Mouse (Mus musculus): ENCODE results near the gene Als2. TPM values are rescaled to one million over a fixed set of nuclear protein-coding genes. Genes with fewer than 3 reads are reported as not detected.

Gene Als2
- total and polyA plus RNA-seq, 3 experiments, result 13.4 to 41.0 (median 25.0) TPM

Other genes with a start within 250 kb of the Als2 start
- gene C2cd6, start 142.3 kb downstream of the Als2 start, total RNA-seq (2012; rRNA removed), result not detected in 2 replicates
- gene C2cd6, start 142.3 kb downstream of the Als2 start, total RNA-seq (2014; rRNA removed), result not detected in 2 replicates
- not detected in 2 replicates for gene C2cd6, start 142.3 kb downstream of the Als2 start, polyA plus RNA-seq (2012; ENCODE audit: insufficient read length, low read depth)
- gene Tmem237, start 116.8 kb downstream of the Als2 start, total RNA-seq (2012; rRNA removed), result 4.0 and 4.4 TPM in 2 replicates
- 8.5 and 10.3 TPM in 2 replicates for gene Tmem237, start 116.8 kb downstream of the Als2 start, total RNA-seq (2014; rRNA removed)
- gene Tmem237, start 116.8 kb downstream of the Als2 start, polyA plus RNA-seq (2012; ENCODE audit: insufficient read length, low read depth), result 6.0 and 8.2 TPM in 2 replicates
- 1.1 and 1.7 TPM in 2 replicates for gene Mpp4, start 73.8 kb downstream of the Als2 start, total RNA-seq (2012; rRNA removed)
- 0.79 and 1.1 TPM in 2 replicates for gene Mpp4, start 73.8 kb downstream of the Als2 start, total RNA-seq (2014; rRNA removed)
- 1.6 and 2.8 TPM in 2 replicates for gene Mpp4, start 73.8 kb downstream of the Als2 start, polyA plus RNA-seq (2012; ENCODE audit: insufficient read length, low read depth)
- gene Cdk15, start 19.7 kb upstream of the Als2 start, total RNA-seq (2012; rRNA removed), result 0.13 TPM in 1 of 2 replicates, not detected in the other
- not detected in 2 replicates for gene Cdk15, start 19.7 kb upstream of the Als2 start, total RNA-seq (2014; rRNA removed)
- not detected in 2 replicates for gene Cdk15, start 19.7 kb upstream of the Als2 start, polyA plus RNA-seq (2012; ENCODE audit: insufficient read length, low read depth)
- 8.2 and 10.1 TPM in 2 replicates for gene Fzd7, start 245.2 kb upstream of the Als2 start, total RNA-seq (2012; rRNA removed)
- gene Fzd7, start 245.2 kb upstream of the Als2 start, total RNA-seq (2014; rRNA removed), result 3.3 and 4.0 TPM in 2 replicates
- 4.2 and 4.8 TPM in 2 replicates for gene Fzd7, start 245.2 kb upstream of the Als2 start, polyA plus RNA-seq (2012; ENCODE audit: insufficient read length, low read depth)